Mouse (Mus musculus) frontal cortex, postnatal 14 days (tissue): ENCODE results near the gene Mthfd2l.

Experiments
- DNase-seq, 2 experiments: peaks; one replicate each; pipeline ENCODE4 v3.0.0; 2022; ENCODE audit warnings: low spot score in 2 of 2

Mthfd2l gene

DNA sequence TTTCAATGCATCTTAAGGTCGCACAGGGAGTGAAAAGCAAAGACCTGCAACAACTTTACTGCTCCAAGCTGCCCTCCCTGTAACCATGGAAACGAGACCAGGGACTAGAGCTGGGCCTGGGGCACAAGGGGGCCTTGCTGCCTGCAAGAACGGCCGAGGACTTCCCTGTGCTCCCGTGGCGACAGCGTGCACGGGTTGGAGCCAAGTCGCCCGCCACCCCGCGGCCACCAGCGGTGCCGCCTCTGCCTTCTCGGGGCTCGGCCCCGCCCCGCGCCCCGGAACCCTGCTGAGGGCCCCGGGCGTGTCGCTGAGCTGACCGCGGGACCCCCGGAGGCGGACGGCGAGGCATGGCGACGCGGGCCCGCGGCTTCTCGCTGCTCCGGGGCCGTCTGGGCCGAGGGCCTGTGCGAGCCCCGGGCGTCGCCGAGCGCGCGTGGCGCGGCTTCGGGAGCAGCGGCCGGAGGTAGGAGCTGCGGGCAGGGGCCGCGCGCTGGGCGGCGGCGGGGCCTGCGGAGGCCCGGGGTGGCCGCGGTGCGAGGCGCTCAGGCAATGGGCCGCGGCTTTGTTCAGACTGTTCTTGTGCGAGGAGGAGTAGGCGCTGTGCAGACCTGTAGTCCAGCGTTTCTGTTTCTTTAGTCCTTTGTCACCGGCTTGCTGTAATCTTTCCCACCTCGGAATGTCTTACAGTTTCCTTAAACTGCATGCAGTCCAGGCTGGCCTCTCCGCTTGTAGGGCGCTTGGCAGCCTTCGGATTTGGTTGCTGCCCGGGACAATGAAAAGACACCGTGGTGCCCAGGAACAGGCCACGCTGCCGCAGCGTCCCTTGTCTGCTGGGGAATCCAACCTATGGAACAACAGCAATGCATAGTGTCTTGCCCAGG, at the start of gene Mthfd2l:
Gene Mthfd2l, plus strand, starts transcription at position 147 of the 881 bp plus-strand sequence.
- peak; percentile 60 to 75 for DNase-seq

DNA sequence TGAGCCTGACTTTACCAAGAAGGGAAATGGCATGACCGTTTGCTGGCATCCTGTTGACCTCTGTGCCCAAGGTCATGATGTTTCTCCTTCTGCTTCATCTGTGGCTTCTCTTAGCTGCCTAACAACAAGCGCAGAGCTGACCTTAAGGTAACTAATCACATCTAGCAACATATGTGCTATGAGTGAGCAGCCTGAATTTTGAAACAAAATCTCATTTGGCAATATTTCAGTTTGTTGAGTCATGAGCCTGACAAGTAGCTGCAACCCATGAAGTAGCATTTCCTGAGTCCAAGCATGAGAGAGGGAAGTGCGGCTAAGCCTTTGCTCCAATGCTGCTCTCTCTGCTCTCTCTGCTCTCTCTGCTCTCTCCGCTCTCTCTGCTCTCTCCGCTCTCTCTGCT, 49.2 kb upstream of the Mthfd2l start:
- DNase-seq = no peak

- no peak for DNase-seq
These were observed 48.8 kb upstream of the Mthfd2l start for GRCm38 (mm10) chr5:90882146-90882545.

DNA sequence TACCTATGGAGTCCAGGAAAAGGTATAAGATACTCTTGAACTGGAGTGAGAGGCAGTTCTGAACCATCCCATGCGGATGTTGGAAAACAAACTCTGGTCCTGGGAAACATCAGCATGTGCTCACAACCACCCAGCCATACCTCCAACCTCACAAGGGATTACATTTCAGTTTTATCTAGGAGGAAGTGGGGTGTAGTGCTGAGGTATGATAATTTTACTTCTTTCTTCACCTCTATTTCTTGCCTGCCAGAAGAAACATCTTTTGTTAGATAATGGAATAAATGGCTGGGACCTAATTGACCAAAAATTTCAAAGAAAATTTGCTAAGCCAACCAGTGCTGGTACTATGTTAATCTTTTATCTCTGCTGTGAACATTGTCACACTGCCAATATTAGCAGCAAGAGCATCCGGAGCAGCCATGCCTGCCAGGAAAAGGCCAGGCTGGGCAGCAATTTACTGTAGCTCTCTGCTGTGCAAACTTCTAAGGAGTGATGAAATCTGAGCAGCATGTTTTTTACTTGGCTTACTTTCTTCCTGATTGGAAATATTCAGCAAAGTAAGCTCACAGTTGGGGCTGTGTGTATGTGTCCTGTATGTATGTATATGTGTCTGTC, 46.2 kb upstream of the Mthfd2l start:
- no peak for DNase-seq

DNA sequence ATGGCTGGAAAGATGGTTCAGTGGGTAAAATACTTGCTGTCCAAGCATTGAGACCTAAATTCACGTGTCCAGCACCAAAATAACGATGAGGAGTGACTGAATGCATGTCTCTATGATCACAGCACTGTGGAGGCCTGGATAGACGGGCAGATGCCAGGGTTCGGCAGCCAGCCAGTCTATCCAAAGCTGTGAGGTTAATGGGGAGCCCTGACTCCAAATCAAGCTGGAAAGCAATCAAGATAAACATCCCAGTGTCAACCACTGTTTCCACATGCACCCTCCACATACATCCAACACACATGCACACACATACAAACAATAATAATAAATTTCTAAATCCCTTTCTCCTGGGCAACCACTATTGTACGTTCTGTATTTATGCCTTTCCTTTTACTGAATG, 42.3 kb upstream of the Mthfd2l start:
- no peak for DNase-seq

GRCm38 (mm10) chr5:90890519-90891463, 40.1 kb upstream of the Mthfd2l start, which contains the start of gene Cxcl1:
TSS of gene Cxcl1 (plus strand) at chr5:90891241.
- DNase-seq = no peak

DNA sequence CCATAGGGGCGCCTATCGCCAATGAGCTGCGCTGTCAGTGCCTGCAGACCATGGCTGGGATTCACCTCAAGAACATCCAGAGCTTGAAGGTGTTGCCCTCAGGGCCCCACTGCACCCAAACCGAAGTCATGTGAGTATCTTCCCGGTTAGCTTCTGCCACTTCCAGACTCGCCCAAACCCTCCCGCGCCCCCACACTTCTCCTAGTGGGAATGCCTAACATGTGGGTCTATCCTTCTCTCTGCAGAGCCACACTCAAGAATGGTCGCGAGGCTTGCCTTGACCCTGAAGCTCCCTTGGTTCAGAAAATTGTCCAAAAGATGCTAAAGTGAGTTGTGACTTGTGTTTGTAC, 39.5 kb upstream of the Mthfd2l start:
- DNase-seq = no peak

- no peak for DNase-seq
These were observed 36.7 kb upstream of the Mthfd2l start for GRCm38 (mm10) chr5:90894231-90894630.

DNA sequence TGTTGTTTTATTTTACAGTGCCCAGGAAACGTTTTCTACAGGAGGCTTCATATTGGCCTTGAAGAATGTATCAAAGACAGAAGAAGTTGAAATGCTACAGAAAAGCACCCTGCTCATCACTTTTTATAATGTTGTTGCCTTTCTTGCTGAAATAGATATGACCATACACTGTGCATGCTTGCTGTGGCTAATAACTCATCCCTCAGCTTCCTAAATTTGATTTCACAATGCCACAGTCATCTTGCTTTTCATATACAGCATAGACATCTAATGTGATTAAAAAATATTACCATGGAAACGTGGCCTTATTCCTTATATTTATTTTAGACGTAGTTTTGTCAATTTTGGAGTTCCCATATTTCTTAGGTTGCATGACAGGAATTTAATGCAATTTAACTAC, 33.5 kb upstream of the Mthfd2l start:
- no peak for DNase-seq

DNA sequence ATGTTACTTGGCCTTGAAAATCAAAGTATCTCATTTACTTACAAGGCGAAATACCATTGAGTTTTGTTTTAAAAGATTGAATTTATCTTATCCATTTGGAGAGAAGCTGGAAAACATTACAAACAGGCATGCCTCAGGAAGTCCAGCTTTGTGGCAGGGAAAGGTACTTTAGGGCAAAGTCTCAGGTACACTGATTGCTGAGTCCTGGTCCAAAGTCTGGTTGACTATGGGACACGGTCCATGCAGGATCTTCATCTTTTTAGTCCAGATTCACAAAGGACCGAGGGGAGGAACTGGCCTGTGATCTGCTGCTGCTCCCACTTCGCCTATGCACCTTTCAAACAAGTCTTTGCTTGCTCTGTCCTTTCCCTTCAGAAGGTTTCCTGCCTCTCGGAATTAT, 31.6 kb upstream of the Mthfd2l start:
- DNase-seq = no peak

- DNase-seq = no peak
These were observed 30.8 kb upstream of the Mthfd2l start for GRCm38 (mm10) chr5:90900147-90900546.

GRCm38 (mm10) chr5:90900688-90901087, 30.2 kb upstream of the Mthfd2l start:
- DNase-seq = no peak

GRCm38 (mm10) chr5:90902380-90903260, 28.3 kb upstream of the Mthfd2l start:
- DNase-seq = no peak

DNA sequence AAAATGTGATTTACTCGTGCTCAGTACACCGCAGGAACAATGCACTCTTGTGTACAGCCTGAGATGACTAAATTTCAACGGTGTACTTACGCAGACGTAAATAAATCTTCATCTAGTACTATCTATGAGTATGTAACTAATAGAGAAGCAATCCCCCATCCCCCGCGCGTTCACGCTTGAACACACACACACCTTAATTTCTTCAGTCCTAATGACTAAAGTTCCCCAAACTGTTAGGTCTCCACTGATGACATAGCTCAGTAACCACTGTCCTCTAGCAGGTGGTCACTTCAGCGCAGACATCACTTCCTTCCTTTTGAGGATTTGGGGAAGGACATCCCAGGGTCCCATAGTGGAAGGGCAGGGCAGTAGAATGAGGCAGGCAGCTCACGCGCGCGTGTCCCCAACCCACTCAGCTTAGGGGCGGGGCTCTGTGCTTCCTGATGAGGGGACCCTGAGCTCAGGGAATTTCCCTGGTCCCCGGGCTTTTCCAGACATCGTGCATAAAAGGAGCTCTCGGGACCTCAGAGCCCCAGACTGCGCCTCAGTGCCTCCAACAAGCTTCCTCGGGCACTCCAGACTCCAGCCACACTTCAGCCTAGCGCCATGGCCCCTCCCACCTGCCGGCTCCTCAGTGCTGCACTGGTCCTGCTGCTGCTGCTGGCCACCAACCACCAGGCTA, 27.4 kb upstream of the Mthfd2l start, which contains the start of gene Cxcl2:
Gene Cxcl2, plus strand, starts transcription at position 533 of the 682 bp plus-strand sequence.
- no peak for DNase-seq

GRCm38 (mm10) chr5:90908983-90909382, 21.9 kb upstream of the Mthfd2l start:
- peak in 1 of 2 experiments; percentile 66 for DNase-seq

GRCm38 (mm10) chr5:90919495-90919894, 11.4 kb upstream of the Mthfd2l start:
- DNase-seq = no peak

- DNase-seq = no peak
These were observed 8.0 kb upstream of the Mthfd2l start for GRCm38 (mm10) chr5:90922958-90923357.

DNA sequence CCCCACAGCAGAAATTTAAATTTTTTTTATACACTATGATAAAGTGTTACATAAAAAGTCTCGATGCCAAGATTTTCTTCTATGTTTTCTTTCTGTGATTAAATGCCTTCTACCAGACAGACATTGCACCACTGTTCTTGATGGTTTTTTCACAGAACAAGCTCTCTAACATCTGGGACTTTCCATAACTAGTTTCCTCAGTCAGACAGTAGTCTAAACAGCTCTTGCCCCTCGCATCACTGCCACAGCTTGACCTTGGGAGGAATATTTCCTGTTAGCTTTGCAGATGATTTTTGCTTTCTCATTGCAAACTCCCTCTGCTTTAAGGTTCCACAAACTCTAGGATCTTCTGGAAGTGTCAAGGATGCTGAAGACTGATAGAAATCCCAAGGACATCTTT, 371 bp upstream of the Mthfd2l start:
- no peak for DNase-seq

GRCm38 (mm10) chr5:90931911-90932310, 994 bp downstream of the Mthfd2l start:
- no peak for DNase-seq

DNA sequence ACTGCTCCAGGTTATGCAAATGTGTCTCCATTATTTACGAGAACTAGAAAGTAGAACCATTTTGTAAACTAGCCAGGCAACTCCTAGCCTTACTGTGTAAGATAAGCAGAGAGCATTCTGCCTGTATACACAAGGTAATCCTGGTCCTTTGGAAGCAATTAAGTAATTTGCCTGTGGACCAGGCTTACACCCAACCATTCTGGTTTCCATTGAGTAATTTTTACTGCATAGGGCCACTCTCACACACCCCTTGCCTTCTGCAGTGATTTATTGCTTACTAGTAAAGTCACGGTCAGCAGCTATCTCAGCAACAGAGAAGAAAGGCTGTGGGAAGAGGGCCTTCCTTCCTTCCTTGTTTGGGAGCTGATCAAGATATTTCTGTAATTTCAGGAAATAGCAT, 5.8 kb downstream of the Mthfd2l start:
- DNase-seq = no peak
